Mouse (Mus musculus): Measurements from ENCODE around the gene Zglp1. TPM values are rescaled to one million over a fixed set of nuclear protein-coding genes. Genes with fewer than 3 reads are reported as not detected.

Gene Zglp1
- total and polyA plus RNA-seq, 2 experiments from 2014 or later = not detected

GRCm38 (mm10) chr9:21034481-21035085, 32.3 kb downstream of the Zglp1 start:
- H3K27me3 ChIP-seq (ENCODE audit: control insufficient read depth, insufficient read depth, low read length) = peaks cover 76% of the 10 kb centered on the region
- no peak overlapping the region for H3K4me3 ChIP-seq (ENCODE audit: low read depth, low read length)
- H3K36me3 ChIP-seq (replicated peaks; ENCODE audit: control insufficient read depth, insufficient read depth, low read length) = no peaks in the 10 kb centered on the region
- H3K4me2 ChIP-seq (ENCODE audit: low read depth, low read length) = no peak overlapping the region
- peaks cover 46% of the 10 kb centered on the region for H3K4me1 ChIP-seq (ENCODE audit: control insufficient read depth, insufficient read depth)
- H3K9ac ChIP-seq (replicated peaks; ENCODE audit: low read depth, low read length) = no peak overlapping the region
- 9% methylated on average over 17 of the region's 17 CpGs for WGBS
- H3K27ac ChIP-seq (ENCODE audit: low read depth) = no peak overlapping the region
- no peak for DNase-seq (ENCODE audit: low spot score)
- H3K9me3 ChIP-seq (replicated peaks; ENCODE audit: control insufficient read depth, low read length) = no peaks in the 10 kb centered on the region
- no peak for ATAC-seq (ENCODE audit: insufficient read depth, low read depth)
- TF ChIP-seq CTCF (IDR thresholded peaks at IDR 0.05; ENCODE audit: low read depth) = no peak
- TF ChIP-seq EP300 (IDR thresholded peaks at IDR 0.05; ENCODE audit: low read depth) = no peak

GRCm38 (mm10) chr9:21033136-21033535, 33.8 kb downstream of the Zglp1 start:
- peak; percentile 81 for DNase-seq (ENCODE audit: low spot score)
- peak overlapping the region; percentile 84 for H3K4me2 ChIP-seq (ENCODE audit: low read depth, low read length)
- no peak overlapping the region for H3K27ac ChIP-seq (ENCODE audit: low read depth)
- H3K27me3 ChIP-seq (ENCODE audit: control insufficient read depth, insufficient read depth, low read length) = peaks cover 67% of the 10 kb centered on the region
- H3K4me1 ChIP-seq (ENCODE audit: control insufficient read depth, insufficient read depth) = peaks cover 54% of the 10 kb centered on the region
- H3K4me3 ChIP-seq (ENCODE audit: low read depth, low read length) = peak overlapping the region; percentile 48
- H3K36me3 ChIP-seq (replicated peaks; ENCODE audit: control insufficient read depth, insufficient read depth, low read length) = no peaks in the 10 kb centered on the region
- H3K9ac ChIP-seq (replicated peaks; ENCODE audit: low read depth, low read length) = peak overlapping the region; percentile 1; the same call in 1 of the 2 replicates
- WGBS = under 1% methylated on average over 34 of the region's 34 CpGs
- TF ChIP-seq CTCF (IDR thresholded peaks at IDR 0.05; ENCODE audit: low read depth) = no peak
- TF ChIP-seq EP300 (IDR thresholded peaks at IDR 0.05; ENCODE audit: low read depth) = no peak
- no peaks in the 10 kb centered on the region for H3K9me3 ChIP-seq (replicated peaks; ENCODE audit: control insufficient read depth, low read length)
- ATAC-seq (ENCODE audit: insufficient read depth, low read depth) = peak; percentile 38

GRCm38 (mm10) chr9:21032491-21032890, 34.4 kb downstream of the Zglp1 start:
- no peak for ATAC-seq (ENCODE audit: insufficient read depth, low read depth)
- H3K27me3 ChIP-seq (ENCODE audit: control insufficient read depth, insufficient read depth, low read length) = peaks cover 64% of the 10 kb centered on the region
- TF ChIP-seq CTCF (IDR thresholded peaks at IDR 0.05; ENCODE audit: low read depth) (no peak), EP300 (IDR thresholded peaks at IDR 0.05; ENCODE audit: low read depth) (no peak)
- WGBS = 5% methylated on average over 7 of the region's 7 CpGs
- no peak overlapping the region for H3K27ac ChIP-seq (ENCODE audit: low read depth)
- no peak overlapping the region for H3K9ac ChIP-seq (replicated peaks; ENCODE audit: low read depth, low read length)
- H3K4me2 ChIP-seq (ENCODE audit: low read depth, low read length) = peak overlapping the region; percentile 84
- no peaks in the 10 kb centered on the region for H3K9me3 ChIP-seq (replicated peaks; ENCODE audit: control insufficient read depth, low read length)
- H3K36me3 ChIP-seq (replicated peaks; ENCODE audit: control insufficient read depth, insufficient read depth, low read length) = 0 out of 2 replicates have a peak, but pooled peaks cover 5% of the 10 kb centered on the region
- no peak for DNase-seq (ENCODE audit: low spot score)
- peaks cover 49% of the 10 kb centered on the region for H3K4me1 ChIP-seq (ENCODE audit: control insufficient read depth, insufficient read depth)
- peak overlapping the region; percentile 54 for H3K4me3 ChIP-seq (ENCODE audit: low read depth, low read length)

- Histone ChIP-seq H3K4me2 (ENCODE audit: low read depth, low read length) (peak within 1 kb of the TSS; percentile 84), H3K27ac (ENCODE audit: low read depth) (no peak within 1 kb of the TSS), H3K27me3 (ENCODE audit: control insufficient read depth, insufficient read depth, low read length) (peaks cover 63% of the 10 kb centered on the region), H3K36me3 (replicated peaks; ENCODE audit: control insufficient read depth, insufficient read depth, low read length) (0 out of 2 replicates have a peak, but pooled peaks cover 5% of the 10 kb centered on the region), H3K9me3 (replicated peaks; ENCODE audit: control insufficient read depth, low read length) (no peaks in the 10 kb centered on the region), H3K4me1 (ENCODE audit: control insufficient read depth, insufficient read depth) (peaks cover 44% of the 10 kb centered on the region), H3K4me3 (ENCODE audit: low read depth, low read length) (peak within 1 kb of the TSS; percentile 54), H3K9ac (replicated peaks; ENCODE audit: low read depth, low read length) (0 out of 2 replicates have a peak within 1 kb of the TSS, but pooled peaks have one; percentile 1)
- no peak for TF ChIP-seq EP300 (IDR thresholded peaks at IDR 0.05; ENCODE audit: low read depth)
- TF ChIP-seq CTCF (IDR thresholded peaks at IDR 0.05; ENCODE audit: low read depth) = no peak
- ATAC-seq (ENCODE audit: insufficient read depth, low read depth) = no peak
- WGBS = 3% methylated on average over 34 of the region's 35 CpGs
- DNase-seq (ENCODE audit: low spot score) = no peak
Observed at GRCm38 (mm10) chr9:21031896-21032351, 35.0 kb downstream of the Zglp1 start, which contains the start of gene Icam5. TSS of gene Icam5 (plus strand) at chr9:21032073.

- H3K4me3 ChIP-seq (ENCODE audit: low read depth, low read length) = peak overlapping the region; percentile 54
- peak; percentile 51 for DNase-seq (ENCODE audit: low spot score)
- no peak overlapping the region for H3K27ac ChIP-seq (ENCODE audit: low read depth)
- no peaks in the 10 kb centered on the region for H3K9me3 ChIP-seq (replicated peaks; ENCODE audit: control insufficient read depth, low read length)
- peaks cover 57% of the 10 kb centered on the region for H3K27me3 ChIP-seq (ENCODE audit: control insufficient read depth, insufficient read depth, low read length)
- no peak overlapping the region for H3K9ac ChIP-seq (replicated peaks; ENCODE audit: low read depth, low read length)
- peak overlapping the region; percentile 77 for H3K4me2 ChIP-seq (ENCODE audit: low read depth, low read length)
- 0 out of 2 replicates have a peak, but pooled peaks cover 5% of the 10 kb centered on the region for H3K36me3 ChIP-seq (replicated peaks; ENCODE audit: control insufficient read depth, insufficient read depth, low read length)
- H3K4me1 ChIP-seq (ENCODE audit: control insufficient read depth, insufficient read depth) = peaks cover 38% of the 10 kb centered on the region
- under 1% methylated on average over 36 of the region's 36 CpGs for WGBS
- peak; percentile 28 for ATAC-seq (ENCODE audit: insufficient read depth, low read depth)
- TF ChIP-seq CTCF (IDR thresholded peaks at IDR 0.05; ENCODE audit: low read depth) = no peak
- TF ChIP-seq EP300 (IDR thresholded peaks at IDR 0.05; ENCODE audit: low read depth) = no peak
Observed at GRCm38 (mm10) chr9:21031251-21031895, 35.5 kb downstream of the Zglp1 start.
